Mouse (Mus musculus) spleen, adult 2 months (tissue): ENCODE results near the gene Pknox2.

ENCODE experiments used
- CTCF ChIP-seq: fragments of 200-500 bp; IDR thresholded peaks from 2 replicates; pipeline ENCODE4 v1.5.1; 2011; ENCODE audit warnings: mild to moderate bottlenecking, inconsistent platforms; ENCODE audit not compliant: insufficient read depth, insufficient read length, insufficient replicate concordance; ENCODE audit errors: extremely low read depth
- POLR2A ChIP-seq: fragments of 200-500 bp; IDR thresholded peaks from 2 replicates; pipeline ENCODE4 v1.6.1; 2011; ENCODE audit warnings: low read depth, low read length, inconsistent platforms

DNA sequence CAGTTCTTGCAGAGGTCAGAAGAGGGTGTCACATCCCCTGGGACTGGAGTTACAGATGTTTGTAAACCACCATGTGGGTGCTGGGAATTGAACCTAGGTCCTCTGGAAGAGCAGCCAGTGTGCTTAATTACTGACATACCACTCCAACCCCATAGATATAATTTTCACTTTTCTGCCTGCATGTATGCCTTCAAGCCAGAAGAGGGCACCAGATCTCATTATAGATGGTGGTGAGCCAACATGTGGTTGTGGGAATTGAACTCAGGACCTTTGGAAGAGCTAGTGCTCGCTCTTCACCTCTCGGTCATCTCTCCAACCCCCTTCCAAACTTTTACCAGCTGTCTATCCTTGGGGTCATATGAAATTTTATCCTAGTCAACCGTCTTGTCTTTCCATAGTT, 112.0 kb downstream of the Pknox2 start:
- no peak for TF ChIP-seq POLR2A
- TF ChIP-seq CTCF, result no peak
